Mouse (Mus musculus) heart, adult 18-20 months (tissue): ENCODE results near the gene N4bp2. TPM values are rescaled to one million over a fixed set of nuclear protein-coding genes. Genes with fewer than 3 reads are reported as not detected.
A peak's percentile ranks its signal among the peaks of the same experiment; 100 is the strongest.
"Not testable (repeated sequence)": the region's sequence is repeated elsewhere in the genome, so short reads cannot be mapped to it uniquely, and the experiment has no call there.

ENCODE experiments used
- DNase-seq, 2 experiments: peaks; one replicate each; pipeline ENCODE4 v3.0.0; 2021 to 2022; ENCODE audit warnings: mixed read lengths in 1 of 2
- total RNA-seq, 2 experiments: library from RNA; stranded (reverse); gene quantifications; 2 replicates each; pipeline ENCODE4 v1.2.3; 2021

N4bp2 gene
- total RNA-seq, 2 experiments from 2014 or later = 9.8 to 11.5 TPM

- peak; percentile 90 to 94 for DNase-seq
Observed at GRCm38 (mm10) chr5:65764786-65765634, 1.7 kb downstream of the N4bp2 start.

GRCm38 (mm10) chr5:65765635-65765911 lies 2.3 kb downstream of the N4bp2 start:
- DNase-seq = no peak

GRCm38 (mm10) chr5:65768007-65768406 lies 4.7 kb downstream of the N4bp2 start:
- no peak for DNase-seq

GRCm38 (mm10) chr5:65770065-65770464 lies 6.7 kb downstream of the N4bp2 start:
- no peak for DNase-seq

GRCm38 (mm10) chr5:65770493-65770892 lies 7.2 kb downstream of the N4bp2 start:
- DNase-seq = no peak

GRCm38 (mm10) chr5:65773957-65774356 lies 10.6 kb downstream of the N4bp2 start:
- DNase-seq = not testable (repeated sequence)

- no peak for DNase-seq
Observed at GRCm38 (mm10) chr5:65776166-65776565, 12.8 kb downstream of the N4bp2 start.

GRCm38 (mm10) chr5:65776907-65777306 lies 13.6 kb downstream of the N4bp2 start:
- no peak for DNase-seq

- not testable (repeated sequence) for DNase-seq
Observed at GRCm38 (mm10) chr5:65778986-65779385, 15.7 kb downstream of the N4bp2 start.

- no peak for DNase-seq
Observed at GRCm38 (mm10) chr5:65779401-65780063, 16.2 kb downstream of the N4bp2 start.

GRCm38 (mm10) chr5:65781147-65781715 lies 17.9 kb downstream of the N4bp2 start:
- DNase-seq = no peak

GRCm38 (mm10) chr5:65781769-65782715 lies 18.7 kb downstream of the N4bp2 start:
- no peak for DNase-seq

- DNase-seq = no peak
Observed at GRCm38 (mm10) chr5:65790604-65791225, 27.4 kb downstream of the N4bp2 start.

GRCm38 (mm10) chr5:65794202-65794601 lies 30.9 kb downstream of the N4bp2 start:
- no peak for DNase-seq

- DNase-seq = no peak
Observed at GRCm38 (mm10) chr5:65794702-65795101, 31.4 kb downstream of the N4bp2 start.

GRCm38 (mm10) chr5:65795293-65795993 lies 32.1 kb downstream of the N4bp2 start:
- DNase-seq = no peak

- no peak for DNase-seq
Observed at GRCm38 (mm10) chr5:65795994-65796298, 32.6 kb downstream of the N4bp2 start.

GRCm38 (mm10) chr5:65823601-65824133 lies 60.3 kb downstream of the N4bp2 start:
- DNase-seq = peak; percentile 27 to 46

- DNase-seq = no peak
Observed at GRCm38 (mm10) chr5:65826476-65826875, 63.2 kb downstream of the N4bp2 start.

- DNase-seq = no peak
Observed at GRCm38 (mm10) chr5:65827102-65827501, 63.8 kb downstream of the N4bp2 start.

- no peak for DNase-seq
Observed at GRCm38 (mm10) chr5:65828261-65828660, 64.9 kb downstream of the N4bp2 start.
